Mouse (Mus musculus) C2C12 (cell line): ENCODE measurements around the gene Rpl3l. TPM values are rescaled to one million over a fixed set of nuclear protein-coding genes. Genes with fewer than 3 reads are reported as not detected.

Experiments
- H3K27me3 ChIP-seq: one replicate; pipeline ENCODE4 v1.6.1; 2011; ENCODE audit not compliant: control insufficient read depth, insufficient read depth, insufficient read length
- H3K36me3 ChIP-seq: one replicate; pipeline ENCODE4 v1.6.1; 2011; ENCODE audit not compliant: control insufficient read depth, insufficient read depth
- H3K4me3 ChIP-seq: one replicate; pipeline ENCODE4 v1.5.1; 2011; ENCODE audit warnings: mild to moderate bottlenecking, control low read depth; ENCODE audit not compliant: poor library complexity, insufficient read depth, severe bottlenecking
- H3K79me2 ChIP-seq: one replicate; pipeline ENCODE4 v1.6.1; 2011; ENCODE audit not compliant: control insufficient read depth, insufficient read depth
- H3K79me3 ChIP-seq: one replicate; pipeline ENCODE4 v1.6.1; 2011; ENCODE audit warnings: low read depth, control low read depth
- H3ac ChIP-seq: one replicate; pipeline ENCODE3; 2011; ENCODE audit warnings: low read depth; ENCODE audit not compliant: control insufficient read depth, insufficient read length
- CEBPB ChIP-seq: IDR thresholded peaks from one replicate; pipeline ENCODE4 v1.6.1; 2011; ENCODE audit warnings: low read depth, mild to moderate bottlenecking, control low read depth, moderate library complexity
- CTCF ChIP-seq: IDR thresholded peaks from one replicate; pipeline ENCODE4 v1.5.1; 2011; ENCODE audit not compliant: control insufficient read depth, insufficient read depth, insufficient read length
- FOSL1 ChIP-seq: IDR thresholded peaks from one replicate; pipeline ENCODE4 v1.8.0; 2011; ENCODE audit warnings: mild to moderate bottlenecking, low read length; ENCODE audit not compliant: poor library complexity, insufficient read depth, severe bottlenecking
- MAX ChIP-seq: IDR thresholded peaks from one replicate; pipeline ENCODE4 v1.6.1; 2011; ENCODE audit warnings: mild to moderate bottlenecking, control low read depth
- MYOD1 ChIP-seq: IDR thresholded peaks from one replicate; pipeline ENCODE4 v1.6.1; 2011; ENCODE audit warnings: low read depth; ENCODE audit not compliant: control insufficient read depth, insufficient read length
- MYOG ChIP-seq: IDR thresholded peaks from one replicate; pipeline ENCODE4 v1.6.1; 2011; ENCODE audit not compliant: control insufficient read depth, insufficient read length; ENCODE audit errors: extremely low read depth
- USF1 ChIP-seq: IDR thresholded peaks from one replicate; pipeline ENCODE4 v1.6.1; 2011; ENCODE audit warnings: low read depth, mild to moderate bottlenecking, control low read depth, moderate library complexity
- polyA plus RNA-seq: library from polyadenylated mRNA; unstranded; fragments of >200 nt; fragmentation: generic; extraction: Trizol; gene quantifications from one replicate; pipeline ENCODE4 v1.2.1, GENCODE M21; 2012; ENCODE audit warnings: missing spikeins

Rpl3l gene
- polyA plus RNA-seq, 1 experiment, result 0.06 TPM

DNA sequence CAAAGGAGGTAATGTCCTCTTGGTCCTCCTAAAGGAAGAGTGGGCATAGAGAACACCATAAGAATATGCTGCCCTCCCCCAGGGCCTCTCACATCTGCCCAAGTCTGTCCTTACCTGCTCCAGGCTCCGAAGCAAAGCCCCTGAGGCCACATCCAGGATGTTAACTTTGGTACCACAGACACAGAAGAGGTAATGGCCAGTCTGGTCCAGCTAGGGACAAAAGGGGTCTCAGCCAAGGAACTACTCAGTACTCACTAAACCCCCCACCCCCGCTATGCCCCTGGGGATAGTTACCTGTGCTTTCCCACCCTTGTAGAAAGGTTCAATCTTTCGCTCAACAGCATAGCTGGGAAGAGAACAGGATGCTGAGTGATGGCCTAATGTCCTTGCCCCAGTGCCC is 21.8 kb upstream of the Rpl3l start:
- Histone ChIP-seq H3K79me2 (peaks cover 25% of the 10 kb centered on the region), H3K4me3 (no peak overlapping the region), H3ac (peak overlapping the region; percentile 53), H3K36me3 (peaks cover 40% of the 10 kb centered on the region), H3K27me3 (no peaks in the 10 kb centered on the region), H3K79me3 (peaks cover 19% of the 10 kb centered on the region)
- TF ChIP-seq FOSL1 (no peak), MYOD1 (no peak), MAX (no peak), CTCF (no peak), CEBPB (no peak), USF1 (no peak), MYOG (no peak)

DNA sequence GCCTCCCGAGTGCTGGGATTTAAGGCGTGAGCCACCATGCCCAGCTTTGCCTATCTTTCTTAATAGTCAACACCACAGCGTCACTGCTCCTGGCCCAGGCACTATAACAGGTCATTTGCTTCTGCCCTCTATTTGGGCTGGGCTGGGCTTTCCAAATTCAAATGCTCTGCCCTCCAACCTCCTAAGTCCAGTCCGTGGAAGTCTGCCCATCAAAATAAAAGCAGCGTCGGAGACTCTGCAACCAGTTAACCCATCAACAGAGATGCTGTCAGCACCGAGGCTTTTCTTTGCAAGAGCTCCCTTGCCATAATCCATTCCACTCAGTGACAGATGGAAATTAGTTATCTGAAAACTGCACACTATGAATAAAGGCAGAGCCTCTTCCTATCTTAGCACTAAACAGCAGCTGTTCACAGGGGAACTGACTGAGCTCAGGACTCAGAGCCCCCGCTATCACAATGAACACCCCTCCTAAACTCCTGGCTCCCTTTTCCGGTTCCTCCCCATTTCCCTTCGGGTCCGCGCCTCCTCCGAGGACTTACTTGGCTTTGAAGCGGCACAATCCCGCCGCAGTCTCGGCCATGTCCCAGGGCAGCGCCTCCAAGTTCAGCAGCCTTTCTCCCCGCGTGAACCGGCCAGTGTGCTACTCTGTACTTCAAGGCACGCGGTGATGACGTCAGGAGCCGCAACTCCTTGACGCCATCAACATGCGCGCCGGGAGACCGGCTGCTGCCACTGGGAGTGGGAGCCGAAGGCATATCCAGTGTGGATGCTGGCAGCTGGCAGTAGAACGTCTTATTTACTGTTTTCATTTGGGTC is 20.4 kb upstream of the Rpl3l start, which contains the start of gene Tbl3:
TSS of gene Tbl3 (minus strand) at position 679 of the 819 bp plus-strand sequence.
- no peaks in the 10 kb centered on the region for H3K27me3 ChIP-seq
- H3K36me3 ChIP-seq, result peaks cover 27% of the 10 kb centered on the region
- peak within 1 kb of the TSS; percentile 86 for H3ac ChIP-seq
- peaks cover 19% of the 10 kb centered on the region for H3K79me3 ChIP-seq
- TF ChIP-seq MAX (peak; percentile 78), USF1 (no peak)
- H3K79me2 ChIP-seq, result peaks cover 25% of the 10 kb centered on the region
- H3K4me3 ChIP-seq, result peak within 1 kb of the TSS; percentile 96

DNA sequence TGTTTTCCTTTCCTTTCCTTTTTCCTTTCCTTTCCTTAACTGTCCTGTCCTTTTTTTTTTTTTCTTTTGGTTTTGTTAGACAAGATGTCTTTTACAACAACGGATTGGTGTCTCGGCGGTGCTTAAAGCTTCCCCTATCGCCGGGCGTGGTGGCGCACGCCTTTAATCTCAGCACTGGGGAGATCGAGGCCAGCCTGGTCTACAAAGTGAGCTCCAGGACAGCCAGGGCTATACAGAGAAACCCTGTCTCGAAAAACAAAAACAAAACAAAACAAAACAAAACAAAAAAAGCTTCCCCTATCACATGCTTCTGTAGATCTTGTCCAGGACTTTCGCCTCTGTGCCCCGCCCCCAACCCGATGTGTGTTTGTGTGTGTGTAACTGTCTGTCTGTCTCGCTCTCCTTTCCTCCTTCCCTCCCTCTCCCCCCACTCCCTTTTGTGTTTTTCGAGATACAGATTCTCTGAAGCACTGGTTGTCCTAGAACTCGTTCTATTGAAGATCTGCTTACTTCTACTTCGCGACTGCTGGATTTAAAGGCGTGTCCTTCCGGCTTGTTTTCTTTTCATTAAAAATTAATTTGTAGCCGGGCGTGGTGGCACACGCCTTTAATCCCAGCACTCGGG is 19.7 kb upstream of the Rpl3l start:
- Histone ChIP-seq H3K27me3 (no peaks in the 10 kb centered on the region), H3K79me2 (peaks cover 25% of the 10 kb centered on the region), H3K79me3 (peaks cover 19% of the 10 kb centered on the region), H3K4me3 (peak overlapping the region; percentile 96), H3ac (peak overlapping the region; percentile 86), H3K36me3 (peaks cover 21% of the 10 kb centered on the region)
- TF ChIP-seq MYOD1 (no peak), MAX (no peak), CTCF (no peak), USF1 (no peak), CEBPB (no peak), MYOG (no peak), FOSL1 (no peak)

DNA sequence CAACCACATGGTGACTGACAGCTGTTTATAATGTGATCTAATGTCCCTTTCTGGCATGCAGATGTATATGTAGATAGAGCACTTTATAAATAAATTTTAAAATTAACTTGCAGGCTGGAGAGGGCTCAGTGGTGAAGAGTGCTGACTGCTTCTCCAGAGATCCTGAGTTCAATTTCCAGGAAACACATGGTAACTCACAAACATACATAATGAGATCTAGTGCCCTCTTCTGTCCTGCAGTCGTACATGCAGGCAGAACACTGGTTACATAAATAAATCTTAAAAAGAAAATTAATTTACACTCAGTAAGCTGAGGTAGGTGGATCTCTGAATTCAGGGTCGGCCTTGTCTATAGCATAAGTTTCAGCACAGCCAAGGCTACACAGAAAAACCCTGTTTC is 19.0 kb upstream of the Rpl3l start:
- Histone ChIP-seq H3ac (no peak overlapping the region), H3K27me3 (no peaks in the 10 kb centered on the region), H3K4me3 (no peak overlapping the region), H3K36me3 (peaks cover 19% of the 10 kb centered on the region), H3K79me2 (peaks cover 25% of the 10 kb centered on the region), H3K79me3 (peaks cover 19% of the 10 kb centered on the region)
- TF ChIP-seq MYOG, result no peak

DNA sequence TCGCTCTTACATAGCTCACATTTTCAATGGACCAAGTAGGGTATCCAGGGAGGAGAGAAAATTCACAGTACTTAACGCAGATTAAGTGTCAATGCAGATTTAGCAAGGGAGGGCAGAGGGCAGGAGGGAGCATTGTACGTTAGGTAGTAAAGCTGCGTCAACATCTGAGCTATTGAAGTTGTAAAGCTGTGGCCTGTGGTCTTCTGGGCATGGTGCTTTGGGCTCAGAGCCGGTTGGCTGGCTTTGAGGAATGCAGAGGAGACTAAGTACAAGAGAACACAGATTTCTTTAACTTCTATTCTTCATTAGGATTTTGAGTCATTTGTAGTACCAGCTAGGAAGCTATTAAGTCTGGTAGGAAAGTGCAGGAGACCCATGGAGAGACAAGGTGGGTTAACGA is 12.1 kb upstream of the Rpl3l start:
- TF ChIP-seq MYOG (no peak), MAX (no peak), CTCF (no peak), CEBPB (no peak), USF1 (no peak), FOSL1 (no peak), MYOD1 (no peak)

DNA sequence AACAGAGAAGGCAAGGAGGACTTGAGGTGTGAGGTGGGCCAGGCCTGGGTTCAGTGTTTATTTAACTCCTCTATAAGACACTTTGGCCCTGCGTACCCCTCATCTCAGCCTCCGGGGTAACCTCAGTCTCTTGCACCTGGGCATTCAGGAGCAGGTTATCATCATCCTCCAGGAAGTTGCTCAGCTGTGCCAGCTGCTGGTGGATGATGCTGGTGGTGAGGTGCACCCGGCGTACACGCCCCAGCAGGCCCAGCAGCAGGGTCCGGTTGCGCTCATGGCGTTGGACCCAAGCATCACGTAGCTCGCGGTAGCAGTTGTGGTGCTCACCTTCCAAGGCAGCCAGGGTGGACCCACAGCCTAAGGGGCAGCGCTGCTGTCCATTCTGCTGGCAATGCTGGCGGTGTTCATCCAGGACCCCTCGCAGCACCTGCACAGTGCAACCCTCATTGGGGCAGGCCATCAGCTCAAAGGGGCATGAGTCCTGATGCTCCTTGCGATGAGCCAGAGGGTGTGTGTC is 11.4 kb upstream of the Rpl3l start:
- no peak overlapping the region for H3ac ChIP-seq
- TF ChIP-seq CEBPB (no peak), FOSL1 (no peak), MAX (no peak), CTCF (no peak), USF1 (no peak), MYOD1 (no peak), MYOG (no peak)

More for the DNA sequence above, 12.1 kb upstream of the Rpl3l start:
- Histone ChIP-seq H3K27me3 (no peaks in the 10 kb centered on the region), H3K79me2 (peaks cover 29% of the 10 kb centered on the region), H3ac (no peak overlapping the region), H3K36me3 (peaks cover 13% of the 10 kb centered on the region), H3K4me3 (no peak overlapping the region), H3K79me3 (peaks cover 4% of the 10 kb centered on the region)

More for the DNA sequence above, 11.4 kb upstream of the Rpl3l start:
- H3K79me2 ChIP-seq, result peaks cover 36% of the 10 kb centered on the region
- H3K27me3 ChIP-seq, result no peaks in the 10 kb centered on the region
- no peak overlapping the region for H3K4me3 ChIP-seq
- peaks cover 7% of the 10 kb centered on the region for H3K79me3 ChIP-seq
- peaks cover 17% of the 10 kb centered on the region for H3K36me3 ChIP-seq
